ENCODE assay signal across 35 mouse cellular contexts in the genomic region with DNA sequence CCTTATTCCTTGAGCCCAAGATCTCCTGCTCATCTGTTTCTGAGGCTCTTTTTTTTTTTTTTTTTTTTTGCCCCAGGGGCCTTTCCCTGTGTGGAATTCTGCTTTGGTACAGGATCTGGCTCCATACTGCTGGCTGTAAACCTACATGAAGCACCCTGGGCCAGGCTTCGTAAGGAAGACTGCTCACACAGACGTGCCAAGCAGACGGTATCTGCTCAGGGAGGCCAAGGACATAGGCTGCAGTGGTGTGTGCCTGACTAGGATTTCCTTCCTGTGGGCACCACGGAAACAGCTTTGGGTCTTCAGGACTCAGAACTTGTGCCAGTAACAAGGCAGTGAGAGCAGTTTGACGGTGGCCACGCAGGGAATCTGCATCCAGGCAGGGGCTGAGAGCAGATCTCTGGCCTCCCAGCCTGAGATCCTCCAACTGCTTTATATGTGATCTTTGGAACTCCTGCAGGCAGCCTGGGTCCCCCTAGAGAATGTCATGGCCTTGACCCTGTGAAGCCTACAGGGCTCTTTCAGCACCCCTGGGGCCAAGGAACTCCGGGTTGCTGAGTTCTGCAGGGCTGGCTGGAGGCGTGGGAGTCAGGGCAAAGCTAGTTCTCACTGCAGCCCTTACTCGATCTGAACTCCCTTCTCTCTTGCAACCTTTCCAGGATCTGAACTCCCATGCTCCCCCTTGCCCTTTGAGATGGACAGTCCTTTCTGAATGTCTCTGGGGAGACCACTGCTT. TPM values are rescaled to one million over a fixed set of nuclear protein-coding genes. Genes with fewer than 3 reads are reported as not detected.
DNase-seq lines count a peak whose midpoint lies in the region; ATAC-seq and TF ChIP-seq lines count a peak whose summit lies in the region.
"Had no signal": no experiment of that assay in that cellular context is flagged by ENCODE, and none has a peak within 500 bp of the region (broad histone marks: within the 10 kb centered on the region; RNA-seq: fewer than 3 reads in every experiment).

No protein-coding gene starts in this region.

- H3K4me2 ChIP-seq in midbrain, postnatal 0 days (ENCODE audit: low read depth, low read length, poor library complexity, severe bottlenecking), result no peak overlapping the region
- H3K4me2 ChIP-seq: embryonic facial prominence, embryonic 13.5 days; heart, embryonic 13.5 days; hindbrain, embryonic 14.5 days; limb, embryonic 12.5 days; liver, embryonic 15.5 days; lung, embryonic 14.5 days; midbrain, embryonic 15.5 days had no signal

- H3K4me3 ChIP-seq in heart, adult 2 months, result no peak overlapping the region
- no peak overlapping the region for H3K4me3 ChIP-seq in midbrain, embryonic 10.5 days
- H3K4me3 ChIP-seq in midbrain, postnatal 0 days (ENCODE audit: low read depth, low read length), result no peak overlapping the region
- H3K4me3 ChIP-seq: embryonic facial prominence, embryonic 13.5 days; forebrain, embryonic 10.5 days; gastrocnemius, adult 2 months; heart, embryonic 13.5 days; left cerebral cortex, adult 2 months; limb, embryonic 12.5 days; liver, embryonic 15.5 days; midbrain, embryonic 15.5 days had no signal

- peak overlapping the region; percentile 7; the same call in 1 of the 2 replicates for H3K27ac ChIP-seq in heart, adult 2 months
- peak overlapping the region; percentile 49; the same call in 1 of the 2 replicates for H3K27ac ChIP-seq in midbrain, embryonic 10.5 days (replicated peaks)
- no peak overlapping the region for H3K27ac ChIP-seq in midbrain, postnatal 0 days (ENCODE audit: low read depth, low read length)
- H3K27ac ChIP-seq: embryonic facial prominence, embryonic 13.5 days; forebrain, embryonic 10.5 days; heart, embryonic 13.5 days; hindbrain, embryonic 14.5 days; left cerebral cortex, adult 2 months; limb, embryonic 12.5 days; liver, embryonic 15.5 days; midbrain, embryonic 15.5 days had no signal

- no peak for TF ChIP-seq CTCF in heart, adult 2 months (IDR thresholded peaks at IDR 0.05)
- TF ChIP-seq CTCF in midbrain, postnatal 0 days (IDR thresholded peaks at IDR 0.05), result no peak

- no peaks in the 10 kb centered on the region for H3K79me2 ChIP-seq in heart, adult 2 months (replicated peaks; ENCODE audit: control insufficient read depth, insufficient read depth, low read length)

- peak; percentile 37 to 45 for DNase-seq in cerebellum, postnatal 25 days
- no peak for DNase-seq in cerebellum, adult 8-10 months
- DNase-seq in heart, adult 2 months, result peak; percentile 39 to 53
- no peak for DNase-seq in heart, postnatal 4 days
- no peak for DNase-seq in midbrain, embryonic 10.5 days (ENCODE audit: low spot score)
- no peak for DNase-seq in midbrain, postnatal 0 days (ENCODE audit: low spot score)
- peak; percentile 52 for DNase-seq in testis, postnatal 14 days (ENCODE audit: low spot score)
- DNase-seq in frontal cortex, postnatal 36 days (ENCODE audit: low spot score in 2 of 2), result no peak
- DNase-seq: adrenal gland, adult 2 months; cerebellum, adult 11 months; embryo, embryonic 11 days; gastrocnemius, adult 2 months; kidney, adult 9 months; kidney, postnatal 10 days; lung, embryonic 14.5 days; lung, postnatal 14 days; right cerebral cortex, adult 18-20 months; right cerebral cortex, postnatal 4 days had no signal

- TF ChIP-seq POLR2A in heart, adult 2 months (IDR thresholded peaks at IDR 0.05; ENCODE audit: insufficient read depth, low read depth, low read length), result no peak

- H3K9me3 ChIP-seq in midbrain, embryonic 10.5 days (replicated peaks), result no peaks in the 10 kb centered on the region
- no peaks in the 10 kb centered on the region for H3K9me3 ChIP-seq in midbrain, postnatal 0 days (ENCODE audit: low read length)
- H3K9me3 ChIP-seq: embryonic facial prominence, embryonic 13.5 days; forebrain, embryonic 10.5 days; heart, embryonic 13.5 days; limb, embryonic 12.5 days; liver, embryonic 15.5 days; midbrain, embryonic 15.5 days had no signal

- H3K36me3 ChIP-seq in heart, adult 2 months (ENCODE audit: control insufficient read depth, insufficient read depth, low read length), result no peaks in the 10 kb centered on the region
- H3K36me3 ChIP-seq in midbrain, embryonic 10.5 days, result no peaks in the 10 kb centered on the region
- H3K36me3 ChIP-seq in midbrain, postnatal 0 days (ENCODE audit: insufficient read depth, low read length), result no peaks in the 10 kb centered on the region
- H3K36me3 ChIP-seq: embryonic facial prominence, embryonic 13.5 days; forebrain, embryonic 10.5 days; heart, embryonic 13.5 days; limb, embryonic 12.5 days; liver, embryonic 15.5 days; midbrain, embryonic 15.5 days had no signal

- no peak for TF ChIP-seq EP300 in heart, adult 2 months (IDR thresholded peaks at IDR 0.05; ENCODE audit: insufficient read depth, low read depth, low read length)

- intact Hi-C loops in heart, adult 2 months (cut with DNase I), result no loop called here

- no peaks in the 10 kb centered on the region for H3K27me3 ChIP-seq in heart, adult 2 months (ENCODE audit: control insufficient read depth, insufficient read depth, low read length)
- no peaks in the 10 kb centered on the region for H3K27me3 ChIP-seq in midbrain, embryonic 10.5 days (ENCODE audit: low read depth, poor library complexity, severe bottlenecking)
- H3K27me3 ChIP-seq in midbrain, postnatal 0 days (ENCODE audit: insufficient read depth, low read length), result no peaks in the 10 kb centered on the region
- H3K27me3 ChIP-seq: limb, embryonic 12.5 days; midbrain, embryonic 15.5 days had no signal

- 57% methylated on average over 9 of the region's 9 CpGs for WGBS in heart, adult 2 months
- WGBS in midbrain, embryonic 10.5 days, result 85% methylated on average over 9 of the region's 9 CpGs
- WGBS in midbrain, postnatal 0 days, result 61% methylated on average over 9 of the region's 9 CpGs

- ATAC-seq in midbrain, postnatal 0 days (ENCODE audit: low FRiP score), result no peak
- ATAC-seq: activated CD4-positive, CD25-positive, alpha-beta regulatory T cell, adult 4 months; intestine, postnatal 0 days; midbrain, embryonic 15.5 days had no signal

- no peak overlapping the region for H3K9ac ChIP-seq in heart, adult 2 months (ENCODE audit: low read depth, low read length)
- no peak overlapping the region; the same call in 1 of the 2 replicates for H3K9ac ChIP-seq in midbrain, postnatal 0 days (replicated peaks; ENCODE audit: low read length, poor library complexity, severe bottlenecking)
- H3K9ac ChIP-seq: embryonic facial prominence, embryonic 13.5 days; heart, embryonic 13.5 days; hindbrain, embryonic 14.5 days; limb, embryonic 12.5 days; liver, embryonic 15.5 days; lung, embryonic 14.5 days; midbrain, embryonic 15.5 days had no signal

- H3K4me1 ChIP-seq in heart, adult 2 months (ENCODE audit: control insufficient read depth, insufficient read depth, low read length), result peaks cover 10% of the 10 kb centered on the region
- peaks cover 11% of the 10 kb centered on the region; the same call in 1 of the 2 replicates for H3K4me1 ChIP-seq in midbrain, embryonic 10.5 days
- 0 out of 2 replicates have a peak, but pooled peaks cover 7% of the 10 kb centered on the region for H3K4me1 ChIP-seq in midbrain, postnatal 0 days (ENCODE audit: insufficient read depth, low read length)
- H3K4me1 ChIP-seq: forebrain, embryonic 10.5 days; liver, embryonic 15.5 days had no signal

RNA-seq across cellular contexts. Expression of gene Ghrhr, which starts 26.1 kb away (rescaled TPM):
- not detected for total RNA-seq in heart, adult 2 months (2021)
- not detected in 2 replicates for polyA plus RNA-seq in heart, adult 2 months (2012; rRNA removed)
- total RNA-seq in heart, postnatal 4 days (2021), result not detected
- not detected in 2 replicates for polyA plus RNA-seq in midbrain, embryonic 10.5 days (2016; fragmentation: Nextera tagmentation; extraction: Ambion mirVana)
- not detected in 2 replicates for total RNA-seq in midbrain, postnatal 0 days (2014; rRNA removed)
- polyA plus RNA-seq in midbrain, postnatal 0 days (2015; fragmentation: Nextera tagmentation; extraction: Ambion mirVana), result not detected in 2 replicates
- total RNA-seq: adrenal gland, adult 2 months; gastrocnemius, adult 2 months; heart, postnatal 10 days; layer of hippocampus, postnatal 10 days; left cerebral cortex, adult 2 months; left cerebral cortex, postnatal 25 days; neutrophil, adult 5-6 weeks had no signal
- polyA plus RNA-seq: activated CD4-positive, CD25-positive, alpha-beta regulatory T cell, adult 4 months; adrenal gland, adult 2 months; embryonic facial prominence, embryonic 13.5 days; forebrain, embryonic 10.5 days; heart, embryonic 13.5 days; hindbrain, embryonic 14.5 days; intestine, postnatal 0 days; limb, embryonic 12.5 days; liver, adult 2 months; lung, embryonic 14.5 days; midbrain, embryonic 15.5 days; neural tube, embryonic 11.5 days; spleen, adult 2 months had no signal

RNA-seq across cellular contexts. Expression of gene Adcyap1r1, which starts 49.6 kb away (rescaled TPM):
- 1 to 10 TPM; 4.4 to 4.5 TPM for total RNA-seq in heart, adult 2 months (2021)
- 4.8 and 7.4 TPM in 2 replicates for polyA plus RNA-seq in heart, adult 2 months (2012; rRNA removed)
- 10 to 100 TPM in 1 of 2 experiments, 1 to 10 TPM in 1; 8.6 to 11.9 TPM for total RNA-seq in heart, postnatal 4 days (2021)
- 31.4 and 34.3 TPM in 2 replicates for polyA plus RNA-seq in midbrain, embryonic 10.5 days (2016; fragmentation: Nextera tagmentation; extraction: Ambion mirVana)
- total RNA-seq in midbrain, postnatal 0 days (2014; rRNA removed), result 207 and 209 TPM in 2 replicates
- polyA plus RNA-seq in midbrain, postnatal 0 days (2015; fragmentation: Nextera tagmentation; extraction: Ambion mirVana), result 68.6 and 72.5 TPM in 2 replicates
- total RNA-seq: neutrophil, adult 5-6 weeks had no signal
- polyA plus RNA-seq: activated CD4-positive, CD25-positive, alpha-beta regulatory T cell, adult 4 months had no signal

Comparison
In these comparisons a context has a peak if more than half of its experiments do, and no peak if none do; other contexts are left out.
1. DNase-seq: peak in cerebellum, postnatal 25 days (2 of 2), heart, adult 2 months (2 of 2) and testis, postnatal 14 days (single experiment); none in cerebellum, adult 8-10 months (single experiment), heart, postnatal 4 days (single experiment), midbrain, embryonic 10.5 days (single experiment), midbrain, postnatal 0 days (single experiment) and frontal cortex, postnatal 36 days (0 of 2).
2. RNA of gene Adcyap1r1, which starts 49.6 kb away (total RNA-seq): 207 to 209 TPM in midbrain, postnatal 0 days; 8.6 to 11.9 TPM in heart, postnatal 4 days and 4.4 to 4.5 TPM in heart, adult 2 months; every median in the first group is over 10 times any median in the second.